ENCODE assay signal across 26 mouse cellular contexts in genomic region chr19:53414650-53415049, GRCm38 (mm10). TPM values are rescaled to one million over a fixed set of nuclear protein-coding genes. Genes with fewer than 3 reads are reported as not detected.
DNase-seq lines count a peak whose midpoint lies in the region; ATAC-seq and TF ChIP-seq lines count a peak whose summit lies in the region.
"Had no signal": no experiment of that assay in that cellular context is flagged by ENCODE, and none has a peak within 500 bp of the region (broad histone marks: within the 10 kb centered on the region; RNA-seq: fewer than 3 reads in every experiment).

No protein-coding gene starts in this region.

- no peak overlapping the region for H3K4me2 ChIP-seq in intestine, embryonic 15.5 days (replicated peaks)
- no peak overlapping the region for H3K4me2 ChIP-seq in liver, embryonic 15.5 days
- H3K4me2 ChIP-seq in stomach, postnatal 0 days (replicated peaks; ENCODE audit: low read depth): no peak overlapping the region
- H3K4me2 ChIP-seq: embryonic facial prominence, embryonic 12.5 days; hindbrain, embryonic 13.5 days; lung, embryonic 14.5 days; midbrain, embryonic 13.5 days had no signal

- H3K4me3 ChIP-seq in left cerebral cortex, adult 2 months: no peak overlapping the region
- no peak overlapping the region for H3K4me3 ChIP-seq in intestine, embryonic 15.5 days (replicated peaks)
- no peak overlapping the region for H3K4me3 ChIP-seq in liver, embryonic 15.5 days (replicated peaks)
- H3K4me3 ChIP-seq in stomach, postnatal 0 days (ENCODE audit: low read depth, low read length): no peak overlapping the region
- H3K4me3 ChIP-seq: embryonic facial prominence, embryonic 12.5 days; hindbrain, embryonic 13.5 days; midbrain, embryonic 13.5 days had no signal

- TF ChIP-seq CTCF in left cerebral cortex, adult 2 months (IDR thresholded peaks at IDR 0.05): no peak
- no peak for TF ChIP-seq CTCF in stomach, postnatal 0 days (IDR thresholded peaks at IDR 0.05; ENCODE audit: low read depth)

- 68% methylated on average over 11 of the region's 11 CpGs for WGBS in intestine, embryonic 15.5 days
- 15% methylated on average over 11 of the region's 11 CpGs for WGBS in liver, embryonic 15.5 days (ENCODE audit: insufficient replicate concordance)
- 72% methylated on average over 11 of the region's 11 CpGs for WGBS in stomach, postnatal 0 days

- peaks cover 12% of the 10 kb centered on the region for H3K4me1 ChIP-seq in intestine, embryonic 15.5 days (replicated peaks)
- H3K4me1 ChIP-seq in liver, embryonic 15.5 days (replicated peaks): peaks cover 18% of the 10 kb centered on the region
- H3K4me1 ChIP-seq in stomach, postnatal 0 days (replicated peaks; ENCODE audit: control insufficient read depth, insufficient read depth): no peaks in the 10 kb centered on the region; the same call in 1 of the 2 replicates

- no peaks in the 10 kb centered on the region for H3K9me3 ChIP-seq in intestine, embryonic 15.5 days
- no peaks in the 10 kb centered on the region for H3K9me3 ChIP-seq in liver, embryonic 15.5 days (replicated peaks)
- H3K9me3 ChIP-seq in stomach, postnatal 0 days (ENCODE audit: control insufficient read depth, low read length): no peaks in the 10 kb centered on the region
- H3K9me3 ChIP-seq: embryonic facial prominence, embryonic 12.5 days; hindbrain, embryonic 13.5 days; midbrain, embryonic 13.5 days had no signal

- no peak for TF ChIP-seq EP300 in stomach, postnatal 0 days (optimal IDR thresholded peaks at IDR 0.05)

- DNase-seq in left cerebral cortex, adult 2 months (ENCODE audit: extremely low spot score in 1 of 2, low spot score in 2 of 2): no peak
- DNase-seq in left cerebral cortex, adult 11 months (ENCODE audit: low spot score): no peak
- DNase-seq in stomach, postnatal 0 days (ENCODE audit: low spot score): no peak
- DNase-seq in embryo, embryonic 11 days: no peak
- no peak for DNase-seq in thymus, postnatal 0 days (ENCODE audit: low spot score)
- DNase-seq in urinary bladder, postnatal 25 days (ENCODE audit: low spot score): no peak
- DNase-seq: adrenal gland, adult 8-10 months; cerebellum, adult 11-12 months; cerebellum, postnatal 25 days; forebrain, postnatal 0 days; gastrocnemius, adult 2 months; heart, adult 11 months; layer of hippocampus, postnatal 36 days; lung, embryonic 14.5 days; lung, postnatal 4 days; retina, postnatal 1 day had no signal

- intact Hi-C loops in left cerebral cortex, adult 2 months (cut with DNase I): no loop called here

- H3K27ac ChIP-seq in left cerebral cortex, adult 2 months: peak overlapping the region; percentile 82
- no peak overlapping the region for H3K27ac ChIP-seq in intestine, embryonic 15.5 days
- 0 out of 2 replicates have a peak overlapping the region, but pooled peaks have one; percentile 24 for H3K27ac ChIP-seq in liver, embryonic 15.5 days (replicated peaks)
- no peak overlapping the region for H3K27ac ChIP-seq in stomach, postnatal 0 days (replicated peaks)
- H3K27ac ChIP-seq: embryonic facial prominence, embryonic 12.5 days; gastrocnemius, adult 2 months; hindbrain, embryonic 13.5 days; midbrain, embryonic 13.5 days had no signal

- peak; percentile 64 for ATAC-seq in intestine, embryonic 15.5 days
- peak; percentile 65 for ATAC-seq in liver, embryonic 15.5 days (ENCODE audit: insufficient read depth)
- peak; percentile 32; the same call in 1 of the 2 replicates for ATAC-seq in stomach, postnatal 0 days (ENCODE audit: low FRiP score, low TSS enrichment)
- ATAC-seq: forebrain, postnatal 0 days; midbrain, embryonic 13.5 days had no signal

- no peak overlapping the region for H3K9ac ChIP-seq in intestine, embryonic 15.5 days
- no peak overlapping the region for H3K9ac ChIP-seq in liver, embryonic 15.5 days
- H3K9ac ChIP-seq in stomach, postnatal 0 days (ENCODE audit: low read length): no peak overlapping the region
- H3K9ac ChIP-seq: embryonic facial prominence, embryonic 12.5 days; forebrain, postnatal 0 days; hindbrain, embryonic 13.5 days; lung, embryonic 14.5 days; midbrain, embryonic 13.5 days had no signal

- no peaks in the 10 kb centered on the region for H3K27me3 ChIP-seq in intestine, embryonic 15.5 days (replicated peaks)
- H3K27me3 ChIP-seq in liver, embryonic 15.5 days: no peaks in the 10 kb centered on the region
- H3K27me3 ChIP-seq in stomach, postnatal 0 days (ENCODE audit: control insufficient read depth, insufficient read depth, low read length): no peaks in the 10 kb centered on the region
- H3K27me3 ChIP-seq: embryonic facial prominence, embryonic 12.5 days; hindbrain, embryonic 13.5 days; midbrain, embryonic 13.5 days had no signal

- no peaks in the 10 kb centered on the region for H3K36me3 ChIP-seq in intestine, embryonic 15.5 days
- H3K36me3 ChIP-seq in liver, embryonic 15.5 days (replicated peaks): no peaks in the 10 kb centered on the region
- no peaks in the 10 kb centered on the region for H3K36me3 ChIP-seq in stomach, postnatal 0 days (ENCODE audit: control insufficient read depth, insufficient read depth, low read length)
- H3K36me3 ChIP-seq: embryonic facial prominence, embryonic 12.5 days; hindbrain, embryonic 13.5 days; midbrain, embryonic 13.5 days had no signal

RNA-seq across cellular contexts. Expression of gene Smndc1, which starts 24.3 kb away (rescaled TPM):
- total RNA-seq in left cerebral cortex, adult 2 months (2021): 10 to 100 TPM; 35.1 to 35.8 TPM
- polyA plus RNA-seq in intestine, embryonic 15.5 days (2015; fragmentation: Nextera tagmentation; extraction: Ambion mirVana): 42.0 and 42.7 TPM in 2 replicates
- 15.7 and 16.8 TPM in 2 replicates for polyA plus RNA-seq in liver, embryonic 15.5 days (2015; fragmentation: Nextera tagmentation; extraction: Ambion mirVana)
- polyA plus RNA-seq in stomach, postnatal 0 days (2015; fragmentation: Nextera tagmentation; extraction: Ambion mirVana): 26.1 and 26.6 TPM in 2 replicates
- polyA plus RNA-seq in thymus, postnatal 0 days (2015; fragmentation: Nextera tagmentation; extraction: Ambion mirVana): 56.4 and 66.0 TPM in 2 replicates

RNA-seq across cellular contexts. Expression of gene Gm10197, which starts 43.1 kb away (rescaled TPM):
- total RNA-seq in left cerebral cortex, adult 2 months (2021): not detected
- 1.4 TPM in 1 of 2 replicates, not detected in the other for polyA plus RNA-seq in intestine, embryonic 15.5 days (2015; fragmentation: Nextera tagmentation; extraction: Ambion mirVana)
- not detected in 2 replicates for polyA plus RNA-seq in liver, embryonic 15.5 days (2015; fragmentation: Nextera tagmentation; extraction: Ambion mirVana)
- polyA plus RNA-seq in stomach, postnatal 0 days (2015; fragmentation: Nextera tagmentation; extraction: Ambion mirVana): not detected in 2 replicates
- polyA plus RNA-seq in thymus, postnatal 0 days (2015; fragmentation: Nextera tagmentation; extraction: Ambion mirVana): 2.1 and 2.5 TPM in 2 replicates
- total RNA-seq: adrenal gland, adult 8-10 months; forebrain, postnatal 0 days; gastrocnemius, adult 2 months; layer of hippocampus, postnatal 36 days; neutrophil, adult 5-6 weeks had no signal
- polyA plus RNA-seq: C2C12; embryonic facial prominence, embryonic 12.5 days; forebrain, postnatal 0 days; heart, postnatal 0 days; hindbrain, embryonic 13.5 days; large intestine, adult 2 months; limb, embryonic 11.5 days; midbrain, embryonic 13.5 days had no signal

Comparison
In these comparisons a context has a peak if more than half of its experiments do, and no peak if none do; other contexts are left out.
1. H3K27ac ChIP-seq: peak in left cerebral cortex, adult 2 months (single experiment) and liver, embryonic 15.5 days (single experiment); none in intestine, embryonic 15.5 days (single experiment) and stomach, postnatal 0 days (single experiment).
2. Peak in every context shown above with its lines, with median percentiles within 50 percentile points of each other: ATAC-seq.